Mouse (Mus musculus): ENCODE measurements around the gene Rbl2. TPM values are rescaled to one million over a fixed set of nuclear protein-coding genes. Genes with fewer than 3 reads are reported as not detected.

Gene Rbl2
- total RNA-seq, 1 experiment from 2014 or later: 90.9 TPM

GRCm38 (mm10) chr8:91089601-91090000 lies 19.7 kb downstream of the Rbl2 start:
- no peak for ATAC-seq (replicated peaks; ENCODE audit: insufficient number of reproducible peaks, low FRiP score, low TSS enrichment, poor library complexity, severe bottlenecking)

- no peak for ATAC-seq (replicated peaks; ENCODE audit: insufficient number of reproducible peaks, low FRiP score, low TSS enrichment, poor library complexity, severe bottlenecking)
These were observed 24.3 kb downstream of the Rbl2 start for GRCm38 (mm10) chr8:91094135-91094534.

GRCm38 (mm10) chr8:91098106-91098505 lies 28.2 kb downstream of the Rbl2 start:
- no peak for ATAC-seq (replicated peaks; ENCODE audit: insufficient number of reproducible peaks, low FRiP score, low TSS enrichment, poor library complexity, severe bottlenecking)

- no peak for ATAC-seq (replicated peaks; ENCODE audit: insufficient number of reproducible peaks, low FRiP score, low TSS enrichment, poor library complexity, severe bottlenecking)
These were observed 36.4 kb downstream of the Rbl2 start for GRCm38 (mm10) chr8:91106271-91106670.

- no peak for ATAC-seq (replicated peaks; ENCODE audit: insufficient number of reproducible peaks, low FRiP score, low TSS enrichment, poor library complexity, severe bottlenecking)
These were observed 42.1 kb downstream of the Rbl2 start for GRCm38 (mm10) chr8:91111868-91112477.

- no peak for ATAC-seq (replicated peaks; ENCODE audit: insufficient number of reproducible peaks, low FRiP score, low TSS enrichment, poor library complexity, severe bottlenecking)
These were observed 44.6 kb downstream of the Rbl2 start for GRCm38 (mm10) chr8:91114428-91114827.

GRCm38 (mm10) chr8:91114910-91115309 lies 45.1 kb downstream of the Rbl2 start:
- no peak for ATAC-seq (replicated peaks; ENCODE audit: insufficient number of reproducible peaks, low FRiP score, low TSS enrichment, poor library complexity, severe bottlenecking)

GRCm38 (mm10) chr8:91117537-91117936 lies 47.7 kb downstream of the Rbl2 start:
- no peak for ATAC-seq (replicated peaks; ENCODE audit: insufficient number of reproducible peaks, low FRiP score, low TSS enrichment, poor library complexity, severe bottlenecking)

GRCm38 (mm10) chr8:91118131-91118530 lies 48.3 kb downstream of the Rbl2 start:
- ATAC-seq (replicated peaks; ENCODE audit: insufficient number of reproducible peaks, low FRiP score, low TSS enrichment, poor library complexity, severe bottlenecking): no peak

- ATAC-seq (replicated peaks; ENCODE audit: insufficient number of reproducible peaks, low FRiP score, low TSS enrichment, poor library complexity, severe bottlenecking): no peak
These were observed 54.5 kb downstream of the Rbl2 start for GRCm38 (mm10) chr8:91124315-91124714.

GRCm38 (mm10) chr8:91126786-91127185 lies 56.9 kb downstream of the Rbl2 start:
- ATAC-seq (replicated peaks; ENCODE audit: insufficient number of reproducible peaks, low FRiP score, low TSS enrichment, poor library complexity, severe bottlenecking): no peak

GRCm38 (mm10) chr8:91132731-91133130 lies 62.9 kb downstream of the Rbl2 start:
- no peak for ATAC-seq (replicated peaks; ENCODE audit: insufficient number of reproducible peaks, low FRiP score, low TSS enrichment, poor library complexity, severe bottlenecking)

GRCm38 (mm10) chr8:91133441-91134069 lies 63.7 kb downstream of the Rbl2 start:
- no peak for ATAC-seq (replicated peaks; ENCODE audit: insufficient number of reproducible peaks, low FRiP score, low TSS enrichment, poor library complexity, severe bottlenecking)

- ATAC-seq (replicated peaks; ENCODE audit: insufficient number of reproducible peaks, low FRiP score, low TSS enrichment, poor library complexity, severe bottlenecking): peak; percentile 96
These were observed 64.2 kb downstream of the Rbl2 start for GRCm38 (mm10) chr8:91134070-91134475.

GRCm38 (mm10) chr8:91134659-91135058 lies 64.8 kb downstream of the Rbl2 start:
- ATAC-seq (replicated peaks; ENCODE audit: insufficient number of reproducible peaks, low FRiP score, low TSS enrichment, poor library complexity, severe bottlenecking): no peak

GRCm38 (mm10) chr8:91135308-91136181 lies 65.7 kb downstream of the Rbl2 start:
- ATAC-seq (replicated peaks; ENCODE audit: insufficient number of reproducible peaks, low FRiP score, low TSS enrichment, poor library complexity, severe bottlenecking): no peak

GRCm38 (mm10) chr8:91140828-91141227 lies 71.0 kb downstream of the Rbl2 start:
- ATAC-seq (replicated peaks; ENCODE audit: insufficient number of reproducible peaks, low FRiP score, low TSS enrichment, poor library complexity, severe bottlenecking): no peak

- no peak for ATAC-seq (replicated peaks; ENCODE audit: insufficient number of reproducible peaks, low FRiP score, low TSS enrichment, poor library complexity, severe bottlenecking)
These were observed 77.9 kb downstream of the Rbl2 start for GRCm38 (mm10) chr8:91147715-91148114.

- no peak for ATAC-seq (replicated peaks; ENCODE audit: insufficient number of reproducible peaks, low FRiP score, low TSS enrichment, poor library complexity, severe bottlenecking)
These were observed 78.9 kb downstream of the Rbl2 start for GRCm38 (mm10) chr8:91148643-91149178.

Data from monocyte, adult 5-6 weeks (primary cell).